Mouse (Mus musculus) T-cell, adult 2 months (primary cell): ENCODE results near the gene Otog.

Source experiments
- DNase-seq: peaks from one replicate; pipeline ENCODE4 v3.0.0; 2022; ENCODE audit warnings: low spot score

The Otog gene

GRCm38 (mm10) chr7:46283681-46284080 lies 42.9 kb downstream of the Otog start:
- no peak for DNase-seq

GRCm38 (mm10) chr7:46285161-46285839 lies 44.5 kb downstream of the Otog start:
- DNase-seq: no peak

DNA sequence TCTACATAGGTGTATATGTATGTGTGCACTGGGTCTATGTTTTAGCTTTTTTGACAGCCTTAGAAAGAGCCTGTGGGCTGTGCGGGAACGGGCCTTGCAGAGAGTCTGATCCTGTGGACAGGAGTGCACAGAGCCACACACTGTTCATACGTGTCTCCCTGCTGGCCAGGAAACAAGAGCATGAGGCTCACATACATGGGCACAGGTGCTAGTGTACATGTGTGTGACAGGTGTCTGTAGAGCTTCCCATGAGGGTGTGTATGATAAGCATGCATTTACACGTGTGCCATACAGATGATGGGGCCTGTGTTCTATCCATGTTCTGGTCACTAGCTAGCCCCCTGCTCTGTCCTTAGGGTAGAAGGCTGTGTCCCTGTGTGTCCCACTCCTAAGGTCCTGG lies 45.6 kb downstream of the Otog start:
- DNase-seq: no peak

GRCm38 (mm10) chr7:46287051-46287450 lies 46.3 kb downstream of the Otog start:
- DNase-seq: no peak

- no peak for DNase-seq
Measured at GRCm38 (mm10) chr7:46296330-46296729, 55.5 kb downstream of the Otog start.

GRCm38 (mm10) chr7:46301031-46301632 lies 60.3 kb downstream of the Otog start:
- no peak for DNase-seq

- no peak for DNase-seq
Measured at GRCm38 (mm10) chr7:46313486-46313885, 72.7 kb downstream of the Otog start.

GRCm38 (mm10) chr7:46314220-46315009 lies 73.6 kb downstream of the Otog start:
- no peak for DNase-seq

- no peak for DNase-seq
Measured at GRCm38 (mm10) chr7:46315692-46316091, 74.9 kb downstream of the Otog start.

GRCm38 (mm10) chr7:46316948-46317347 lies 76.2 kb downstream of the Otog start:
- DNase-seq: no peak

DNA sequence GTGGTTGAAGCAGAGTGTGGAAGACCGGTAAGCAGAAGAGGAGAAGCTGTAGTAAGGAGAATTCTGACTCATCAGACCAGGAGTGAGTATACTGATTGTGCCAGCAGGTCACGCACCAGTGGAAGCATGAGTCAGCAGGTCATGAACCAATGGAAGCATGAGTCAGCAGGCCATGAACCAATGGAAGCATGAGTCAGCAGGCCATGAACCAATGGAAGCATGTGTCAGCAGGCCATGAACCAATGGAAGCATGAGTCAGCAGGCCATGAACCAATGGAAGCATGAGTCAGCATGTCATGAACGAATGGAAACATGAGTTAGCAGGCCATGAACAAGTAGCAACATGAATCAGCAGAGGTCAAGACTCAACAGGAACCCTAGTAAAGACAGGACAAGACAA lies 80.5 kb downstream of the Otog start:
- DNase-seq: no peak

DNA sequence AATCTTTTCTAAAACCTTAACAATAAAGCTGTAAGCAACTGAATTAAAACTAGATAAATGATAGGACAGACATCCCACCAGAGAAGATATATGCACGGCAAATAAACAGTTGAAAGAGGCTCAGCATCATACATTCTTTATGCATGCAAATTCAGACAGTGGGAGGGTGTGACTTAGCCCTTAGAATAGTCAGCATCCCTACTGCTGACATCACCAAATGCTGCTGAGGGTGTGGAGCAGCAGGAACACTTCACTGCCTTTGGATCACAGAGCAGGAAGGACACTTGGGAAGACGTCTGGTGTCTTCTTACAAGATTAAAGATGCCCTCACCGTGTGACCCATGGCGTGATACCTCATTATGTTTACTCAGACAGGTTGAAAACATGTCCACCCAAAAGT lies 87.1 kb downstream of the Otog start:
- no peak for DNase-seq

DNA sequence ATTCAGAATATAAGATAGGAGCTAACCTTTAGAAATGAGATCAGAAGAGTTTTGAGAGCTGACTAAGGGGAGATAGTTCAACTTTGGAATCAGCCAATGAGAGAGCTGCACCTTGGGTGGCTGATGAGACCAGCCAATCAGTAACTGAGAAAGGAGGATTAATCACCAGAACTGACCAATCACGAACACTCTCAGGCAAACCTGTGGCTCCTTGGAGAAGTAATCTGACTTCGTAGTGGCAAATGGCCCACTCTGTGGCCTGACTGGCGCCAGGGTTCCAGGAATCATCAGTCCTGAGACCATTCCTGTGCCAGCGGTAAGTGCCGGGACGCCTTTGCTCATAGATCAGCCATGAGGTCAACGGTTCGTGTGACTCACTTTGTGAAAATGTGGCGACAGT lies 96.6 kb downstream of the Otog start:
- DNase-seq: no peak

- DNase-seq: no peak
Measured at GRCm38 (mm10) chr7:46339818-46340217, 99.0 kb downstream of the Otog start.

- no peak for DNase-seq
Measured at GRCm38 (mm10) chr7:46340295-46340694, 99.5 kb downstream of the Otog start.

DNA sequence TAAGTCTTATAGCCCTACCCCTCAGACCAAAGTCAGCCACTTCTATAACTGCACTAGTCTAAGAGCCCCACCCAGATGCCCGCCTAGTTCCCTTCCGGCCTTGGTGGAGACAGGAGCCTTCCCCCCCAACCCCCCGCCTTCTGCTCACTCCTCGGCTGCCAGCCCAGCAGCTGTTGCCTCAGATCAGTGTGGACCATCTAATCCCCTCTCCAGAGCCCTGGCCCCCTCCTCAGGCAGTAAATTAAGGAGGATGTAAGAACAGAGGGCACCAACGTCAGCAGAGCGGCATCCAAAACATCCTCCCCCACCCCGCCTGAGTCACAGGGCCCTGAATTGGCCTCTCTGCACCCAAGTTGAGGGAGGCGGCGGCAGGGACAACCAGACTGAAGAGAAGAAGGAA lies 100.7 kb downstream of the Otog start:
- no peak for DNase-seq

DNA sequence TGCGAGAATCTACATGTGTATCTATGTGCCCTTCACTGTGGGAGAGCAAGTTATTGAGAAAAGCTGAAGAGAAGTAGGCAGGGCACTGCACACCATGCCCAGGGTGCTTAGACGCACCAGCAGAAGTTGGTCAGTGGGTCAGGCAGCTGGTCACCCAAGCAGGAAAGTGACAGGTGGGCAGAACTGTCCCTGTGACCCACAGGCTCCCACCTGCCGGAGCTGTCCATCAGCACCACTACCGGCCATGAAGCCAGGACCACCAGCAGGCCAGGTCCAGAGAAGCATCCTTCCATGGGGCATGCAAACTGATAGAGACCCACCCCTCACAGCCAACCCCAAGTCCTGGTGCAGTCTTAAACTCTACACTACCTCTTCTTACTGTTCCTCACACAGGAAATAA lies 106.9 kb downstream of the Otog start:
- DNase-seq: no peak

- DNase-seq: no peak
Measured at GRCm38 (mm10) chr7:46348813-46349212, 108.0 kb downstream of the Otog start.

GRCm38 (mm10) chr7:46350119-46350702 lies 109.4 kb downstream of the Otog start:
- no peak for DNase-seq

DNA sequence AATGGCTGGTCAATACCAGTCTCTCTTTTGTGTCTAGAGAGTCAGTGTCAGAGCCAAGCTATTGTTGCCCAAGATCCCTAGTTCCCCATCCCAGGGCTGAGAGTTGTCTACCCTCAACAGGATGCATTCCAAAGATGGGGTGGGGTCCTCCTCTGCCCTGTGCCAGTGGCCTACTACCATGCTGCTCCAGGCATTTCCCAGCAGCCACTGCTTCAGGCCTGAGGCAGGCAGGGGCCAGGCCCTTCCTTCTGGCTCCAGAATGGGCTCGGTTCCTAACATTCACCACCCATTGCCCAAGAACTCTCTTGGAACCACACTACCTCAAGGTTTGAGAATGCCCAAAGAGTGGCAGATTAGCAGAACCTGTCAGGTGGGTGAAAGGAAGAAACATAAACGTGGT lies 112.0 kb downstream of the Otog start:
- no peak for DNase-seq

- no peak for DNase-seq
Measured at GRCm38 (mm10) chr7:46353216-46353615, 112.4 kb downstream of the Otog start.

GRCm38 (mm10) chr7:46353875-46354274 lies 113.1 kb downstream of the Otog start:
- no peak for DNase-seq
